Mouse (Mus musculus) urinary bladder, postnatal 14 days (tissue): ENCODE data around the gene S100a6.

Experiments
- DNase-seq: peaks from one replicate; pipeline ENCODE4 v3.0.0; 2021; ENCODE audit warnings: low spot score

Gene S100a6

DNA sequence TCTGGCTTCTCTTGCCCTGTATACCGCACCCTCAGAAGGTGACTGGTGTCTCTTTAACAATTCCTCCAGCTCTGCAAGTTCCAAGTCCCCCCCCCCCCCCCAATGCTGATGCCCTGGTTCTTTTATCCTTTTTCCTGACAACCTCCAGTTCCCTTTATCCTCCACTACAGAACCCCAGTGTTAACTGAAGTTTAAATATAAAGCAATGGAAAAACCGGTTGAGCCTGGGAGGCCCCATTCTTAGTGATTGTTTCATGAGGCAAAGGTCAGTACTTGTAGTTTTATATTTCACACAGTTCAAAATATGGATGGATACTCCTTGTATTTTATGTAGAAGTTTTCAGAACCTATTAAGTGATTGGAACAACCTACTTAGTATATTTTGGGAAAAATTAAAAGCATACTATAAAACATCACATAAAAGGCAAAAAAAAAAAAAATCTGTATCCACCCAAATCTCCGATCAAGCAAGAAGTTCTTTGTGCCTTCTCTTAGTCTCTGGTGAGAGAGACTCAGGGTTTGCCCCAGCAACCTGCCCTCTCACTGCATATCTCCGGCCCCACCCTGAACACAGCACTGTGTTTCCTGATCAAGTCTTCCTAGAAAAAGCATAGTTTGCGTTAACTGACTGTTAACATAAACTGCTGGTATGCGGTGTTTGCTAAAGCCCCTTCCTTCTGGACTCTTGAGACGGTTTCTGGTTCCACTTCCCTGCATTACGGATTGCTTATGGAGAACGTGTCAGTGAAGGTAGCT, 13.8 kb downstream of the S100a6 start:
- no peak for DNase-seq

DNA sequence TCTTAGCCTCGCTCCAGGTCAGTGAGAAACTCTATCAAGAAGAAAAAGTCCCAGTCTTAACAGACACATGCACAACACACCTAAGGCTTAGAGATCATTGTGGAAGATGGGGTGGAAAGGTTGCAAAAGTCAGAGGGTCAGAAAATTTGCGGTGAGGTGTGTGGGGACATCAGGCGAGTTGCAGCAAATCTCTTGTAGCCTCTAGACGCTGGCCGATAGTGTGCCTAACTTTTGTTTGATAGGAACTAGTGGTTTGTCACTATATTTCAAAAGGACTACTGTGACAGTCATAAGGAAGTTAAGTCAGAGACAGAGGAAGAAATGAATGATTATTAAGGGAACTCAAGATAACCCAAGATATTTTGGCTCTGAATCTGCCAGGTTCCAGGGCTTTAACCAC, 14.7 kb downstream of the S100a6 start:
- no peak for DNase-seq

DNA sequence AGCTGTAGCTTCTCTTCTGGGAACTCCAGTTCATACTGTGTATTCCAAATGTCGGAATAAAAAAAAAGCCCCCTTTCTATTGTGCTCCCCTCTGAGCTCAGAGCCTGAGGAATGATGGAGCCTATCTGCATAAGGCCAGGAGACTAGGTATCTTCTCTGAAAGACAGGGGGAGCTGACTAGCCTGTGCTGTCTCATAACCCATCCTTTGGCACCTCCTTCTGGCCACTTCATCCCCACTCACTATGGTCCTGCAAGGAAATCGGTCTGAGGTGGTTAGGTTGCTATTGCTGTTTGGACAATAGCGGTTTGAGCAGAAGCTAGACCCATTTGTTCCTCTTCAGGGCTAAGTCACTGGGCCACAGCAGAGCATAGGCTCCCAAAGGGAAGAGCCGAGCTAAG, 15.1 kb downstream of the S100a6 start:
- DNase-seq: peak; percentile 59

DNA sequence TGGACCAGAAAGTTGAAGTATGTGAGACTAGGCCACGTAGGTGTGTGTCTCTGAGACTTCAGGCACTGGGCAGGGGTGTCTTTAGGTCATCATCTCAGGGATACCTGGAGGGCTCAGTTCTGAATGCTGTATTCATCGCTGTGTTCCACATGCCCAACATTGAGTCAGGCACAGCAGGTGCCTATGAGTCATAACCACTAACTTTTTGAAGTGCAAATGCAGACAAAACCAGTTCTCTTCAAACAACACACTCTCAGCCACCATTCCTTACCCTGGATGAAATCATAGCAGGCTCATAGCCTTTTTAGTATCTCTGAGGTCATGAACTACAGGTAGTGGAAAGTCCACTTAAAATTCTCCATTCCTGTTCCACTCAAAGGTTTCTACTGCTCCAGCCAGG, 16.6 kb downstream of the S100a6 start:
- DNase-seq: no peak

DNA sequence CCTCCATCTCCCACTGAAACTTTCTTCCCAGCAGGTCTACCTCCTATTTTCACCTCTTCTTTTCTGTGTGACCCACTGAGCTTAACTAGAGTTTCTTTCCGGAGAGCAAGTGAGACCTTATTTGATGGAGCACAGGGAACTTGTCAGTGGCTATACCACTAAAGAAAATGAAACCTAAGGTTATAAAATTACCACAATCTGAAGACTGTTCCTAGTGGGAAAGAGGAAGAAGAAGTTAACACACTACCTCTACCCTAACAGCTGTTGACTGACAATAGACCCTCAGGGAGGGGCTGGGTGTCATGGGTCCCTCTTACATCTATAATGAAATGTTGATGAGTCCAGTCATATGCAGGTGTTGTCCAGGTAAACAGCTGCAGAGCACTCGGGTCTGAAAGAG, 19.3 kb downstream of the S100a6 start:
- DNase-seq: no peak

DNA sequence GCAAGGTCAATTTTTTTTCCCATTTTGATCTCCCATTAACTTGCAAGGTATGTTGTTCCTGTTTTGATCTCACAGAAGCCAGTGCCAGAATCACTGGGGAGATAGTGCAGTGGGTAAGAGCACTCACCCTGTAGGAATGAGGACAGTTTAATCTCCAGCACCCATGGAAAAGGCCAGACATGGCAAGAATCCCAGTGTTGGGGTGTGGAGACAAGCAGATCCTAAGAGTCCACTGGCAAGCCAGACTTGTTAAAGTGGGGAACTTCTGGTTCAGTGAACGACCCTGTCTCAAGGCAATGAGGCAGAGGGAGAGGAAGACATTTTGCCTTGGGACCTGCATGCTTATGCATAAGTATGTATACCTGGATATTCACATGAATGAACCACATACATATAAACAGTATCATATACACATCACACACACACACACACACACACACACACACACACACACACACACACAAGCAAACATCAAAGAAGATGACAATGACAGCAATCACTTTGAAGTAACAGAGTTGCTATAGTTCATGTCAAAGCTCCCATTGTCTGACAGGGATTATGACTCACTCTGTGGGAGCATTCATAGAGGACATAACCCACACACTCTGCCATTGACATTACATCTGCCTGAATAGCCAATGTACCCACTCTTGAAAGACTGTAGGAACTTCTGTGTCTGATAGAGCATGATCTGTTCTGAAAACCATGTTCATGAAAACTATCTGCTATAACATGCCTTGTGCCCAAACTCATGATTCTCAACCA, 26.0 kb downstream of the S100a6 start:
- DNase-seq: no peak

DNA sequence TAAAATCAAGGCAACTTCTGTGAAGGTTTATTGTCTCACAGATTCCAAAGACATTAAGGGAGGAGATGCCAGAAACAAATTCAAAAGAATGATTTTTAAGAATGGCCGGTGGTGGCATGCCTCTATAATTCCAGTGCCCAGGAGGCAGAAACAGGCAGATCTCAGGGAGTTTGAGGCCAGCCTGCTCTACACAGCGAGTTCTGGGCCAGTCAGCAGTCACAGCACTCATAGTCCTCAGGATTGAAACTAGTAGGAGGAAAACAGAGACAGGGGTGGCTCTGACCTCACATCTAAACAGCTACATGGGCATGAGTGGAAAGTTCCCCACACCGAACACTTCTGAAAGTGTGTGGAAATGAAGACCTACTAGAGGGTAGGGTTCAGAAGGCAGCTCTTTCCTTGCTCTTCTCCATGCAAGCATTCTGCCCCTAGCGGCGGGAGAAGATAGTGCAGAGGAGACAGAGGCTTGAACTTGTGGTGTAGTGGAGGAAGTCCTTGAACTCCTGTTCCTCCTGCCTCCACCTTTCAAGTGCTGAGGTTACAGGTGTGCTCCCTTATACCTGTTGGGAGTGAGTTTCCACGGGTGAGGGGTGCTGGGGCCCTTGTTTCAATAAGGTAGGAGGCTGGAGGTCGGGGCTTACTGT, 27.0 kb downstream of the S100a6 start:
- DNase-seq: no peak

DNA sequence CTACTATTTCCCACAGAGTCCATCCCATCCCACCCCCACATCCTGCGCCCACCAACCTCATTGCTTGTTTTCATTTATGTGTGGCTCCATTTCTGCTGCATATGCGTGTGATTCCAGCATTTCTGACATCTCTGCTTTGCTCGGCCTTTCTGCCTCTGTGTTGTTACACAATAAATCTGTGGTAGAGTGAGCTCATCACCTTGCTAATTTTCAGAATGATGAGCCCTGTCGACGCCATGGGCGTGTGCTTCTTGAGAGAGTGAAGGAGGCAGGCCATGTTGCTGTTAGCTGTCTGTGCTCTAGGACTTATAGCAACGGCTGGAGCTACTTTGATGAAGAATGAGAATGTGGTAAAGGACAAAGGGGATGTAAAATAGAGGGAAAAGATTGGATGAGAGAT, 28.3 kb downstream of the S100a6 start:
- no peak for DNase-seq

DNA sequence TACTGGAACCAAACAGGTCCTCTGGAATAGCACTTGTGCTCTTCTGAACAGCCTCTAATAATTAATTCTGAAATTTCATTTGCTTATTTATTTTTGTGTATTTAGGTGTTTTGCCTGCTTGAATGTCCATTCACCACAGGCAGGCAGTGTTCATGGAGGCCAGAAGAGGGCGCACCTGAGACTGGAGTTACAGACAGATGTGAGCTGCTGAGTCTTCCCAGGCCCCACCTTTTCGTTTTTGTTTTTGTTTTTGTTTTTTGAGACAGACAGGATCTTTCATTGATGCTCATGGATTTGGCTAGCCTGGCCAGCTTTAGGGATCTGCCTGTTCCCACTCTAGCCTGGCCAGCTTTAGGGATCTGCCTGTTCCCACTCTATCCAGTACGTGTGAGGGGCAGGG, 31.5 kb downstream of the S100a6 start:
- DNase-seq: peak; percentile 68

DNA sequence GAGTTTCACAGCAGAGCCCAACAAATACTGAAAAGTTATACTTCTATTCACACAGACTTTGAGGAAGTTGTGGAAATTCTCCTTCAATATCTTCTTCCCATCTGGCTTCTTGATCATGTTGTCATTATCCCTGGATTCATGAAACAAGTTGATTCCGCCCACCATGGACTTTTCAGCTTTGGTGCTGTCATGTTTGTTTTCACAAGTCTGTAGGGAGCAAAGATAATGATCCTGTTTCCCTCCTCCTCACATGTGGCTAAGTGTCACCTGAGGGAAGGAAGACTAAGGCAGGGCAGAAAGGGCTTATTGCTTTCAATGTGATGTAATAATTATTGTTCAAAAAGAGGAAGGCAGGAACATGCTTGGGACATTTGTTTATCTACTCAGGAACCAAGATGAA, 34.6 kb downstream of the S100a6 start:
- DNase-seq: no peak

DNA sequence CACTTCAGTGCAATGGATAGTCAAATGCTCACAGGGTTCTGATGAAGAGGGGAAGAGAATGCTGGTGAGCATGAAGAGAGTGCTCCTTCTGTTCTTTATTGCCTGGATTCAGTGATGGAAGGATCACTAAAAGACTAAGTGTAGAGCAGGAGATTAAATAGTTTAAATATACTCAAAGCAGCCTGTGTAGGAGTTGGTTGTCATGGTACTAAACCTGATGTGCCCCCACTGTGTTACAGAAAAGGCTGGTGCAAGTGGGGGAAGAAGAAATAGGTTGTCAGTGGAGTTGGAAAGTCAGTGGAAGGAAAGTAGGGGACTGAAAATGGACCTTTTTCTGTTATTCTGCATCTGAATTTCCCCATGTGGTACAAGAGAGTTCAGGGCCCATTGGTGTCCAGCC, 36.3 kb downstream of the S100a6 start:
- no peak for DNase-seq

DNA sequence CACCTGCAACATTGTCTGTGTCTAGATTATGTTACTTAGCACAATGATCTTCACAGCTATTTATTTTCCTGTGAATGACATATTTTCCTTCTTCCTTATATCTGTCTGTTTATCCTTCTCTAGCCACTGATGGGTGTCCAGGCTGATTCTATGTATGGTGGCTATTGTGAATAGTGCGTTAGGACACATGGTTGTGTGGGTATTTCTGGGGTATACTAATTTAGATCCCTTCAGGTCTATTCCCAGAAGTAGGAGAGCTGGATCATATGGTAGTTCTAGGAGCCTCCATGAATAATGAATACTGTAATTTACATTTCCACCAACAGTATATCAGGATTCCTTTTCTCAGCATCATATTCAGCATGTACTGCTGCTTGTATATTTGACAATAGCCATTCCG, 37.1 kb downstream of the S100a6 start:
- no peak for DNase-seq

DNA sequence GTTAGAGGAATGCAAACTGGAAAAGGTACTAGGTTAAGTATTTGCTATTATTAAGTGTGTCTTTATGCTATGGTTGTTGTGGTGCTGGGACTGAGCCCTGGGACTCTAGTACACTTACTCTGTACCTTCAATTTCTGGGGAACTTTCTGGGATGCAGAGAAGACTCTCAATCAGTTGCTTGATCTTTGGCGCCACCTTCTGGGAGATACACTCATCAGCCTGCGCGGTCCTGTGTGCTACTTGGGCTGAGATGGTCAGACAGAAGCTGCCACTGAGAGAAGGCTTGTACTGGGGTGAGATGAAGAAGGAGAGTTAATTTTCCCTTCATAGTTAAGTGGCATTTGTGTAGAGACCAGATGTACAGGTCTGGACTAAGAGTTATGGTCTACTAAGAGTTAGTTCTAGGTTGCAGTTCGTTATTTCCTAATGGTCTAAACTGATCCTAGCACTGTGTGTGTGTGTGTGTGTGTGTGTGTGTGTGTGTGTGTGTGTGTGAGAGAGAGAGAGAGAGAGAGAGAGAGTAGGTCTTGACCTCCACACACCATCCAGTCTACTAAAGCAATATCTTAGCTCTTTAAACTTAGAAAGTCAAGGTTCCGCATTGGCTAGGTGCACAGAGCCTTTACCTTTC, 40.3 kb downstream of the S100a6 start:
- peak; percentile 82 for DNase-seq

DNA sequence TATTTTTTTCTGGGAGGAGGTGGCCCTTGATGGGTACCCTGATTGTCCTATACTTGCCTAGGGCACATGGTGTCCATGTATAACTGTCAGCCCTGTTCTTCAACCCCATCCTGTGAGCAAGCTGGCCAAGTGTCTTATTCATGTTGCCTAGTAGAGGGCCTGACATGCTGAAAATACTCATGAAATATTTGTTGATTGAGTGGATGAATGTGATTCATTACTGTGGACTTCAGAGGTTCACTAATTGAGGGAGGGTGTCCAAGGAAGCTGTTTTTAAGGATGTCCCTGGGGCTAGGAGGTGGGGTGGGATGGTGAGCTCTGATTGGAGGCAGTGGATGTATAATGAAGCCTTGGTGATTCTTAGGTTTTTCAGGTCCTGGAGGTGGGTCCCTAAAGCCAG, 41.0 kb downstream of the S100a6 start, which contains the start of gene S100a7a:
Gene S100a7a, plus strand, starts transcription at position 301 of the 400 bp plus-strand sequence.
- DNase-seq: no peak

DNA sequence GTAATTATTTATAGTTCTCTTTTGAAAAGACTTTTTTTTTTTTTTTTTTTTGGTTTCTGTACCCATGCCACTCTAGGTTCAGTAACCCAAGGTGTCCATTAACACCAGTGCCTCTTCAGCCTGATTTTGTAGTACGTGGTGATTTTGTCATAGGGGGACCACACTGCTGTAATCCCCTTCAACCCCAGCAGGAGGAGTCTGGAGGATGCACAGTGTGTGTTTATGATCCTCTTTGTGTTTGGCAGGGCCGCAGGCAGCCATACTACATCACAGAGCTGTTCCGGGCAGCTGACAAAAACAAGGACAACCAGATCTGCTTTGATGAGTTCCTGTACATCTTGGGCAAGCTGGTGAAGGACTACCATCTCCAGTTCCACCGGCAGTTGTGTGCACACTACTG, 44.7 kb downstream of the S100a6 start:
- DNase-seq: no peak

DNA sequence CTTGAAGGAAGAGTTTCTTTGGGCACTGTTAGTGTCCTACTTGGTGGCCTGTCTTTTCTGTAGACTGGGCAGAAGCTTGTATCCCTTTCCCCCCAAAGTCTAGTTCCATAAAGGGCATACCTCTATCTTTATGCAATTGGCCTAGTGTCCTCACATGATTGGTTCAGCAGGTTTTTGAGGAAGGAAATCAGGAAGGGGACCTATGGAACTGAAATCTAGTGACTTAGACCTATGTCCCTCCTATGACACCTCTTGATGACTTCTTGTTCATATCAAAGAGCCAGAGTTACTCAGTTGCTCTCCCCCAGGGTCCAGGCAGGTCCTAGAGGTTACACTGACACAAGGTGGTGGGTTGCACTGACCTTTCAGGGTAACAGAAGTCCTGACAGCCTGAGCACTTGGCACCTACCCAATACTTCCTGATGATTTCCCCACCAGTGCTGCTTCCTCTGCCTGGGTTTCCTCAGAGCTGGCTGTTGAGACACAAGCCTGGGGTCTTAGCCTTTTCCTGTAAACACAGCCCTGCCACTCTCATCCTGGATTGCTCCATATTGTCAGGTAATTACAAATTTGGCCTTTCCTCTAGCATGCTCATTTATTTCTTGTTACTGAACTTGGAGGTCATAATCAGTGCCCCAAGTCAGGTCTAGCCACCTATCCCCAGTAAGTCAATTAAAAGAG, 46.8 kb downstream of the S100a6 start:
- no peak for DNase-seq

DNA sequence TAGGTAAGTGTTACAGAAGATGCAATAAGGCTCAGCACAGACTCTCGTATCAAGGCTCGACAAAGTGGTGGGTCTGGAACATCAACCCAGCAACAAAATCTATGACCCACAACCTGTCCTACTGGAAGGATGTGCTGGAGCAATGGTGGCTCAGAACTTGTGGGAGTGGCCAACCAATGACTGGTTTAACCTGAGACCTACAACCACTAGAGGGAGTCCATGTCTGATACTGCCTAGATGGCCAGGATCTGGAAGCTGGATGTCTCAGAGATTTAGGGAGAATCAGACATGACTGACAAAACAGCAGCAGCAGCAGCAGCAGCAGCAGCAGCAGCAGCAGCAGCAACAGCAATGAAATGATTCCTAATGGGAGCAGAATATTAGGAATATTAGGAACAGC, 51.5 kb downstream of the S100a6 start:
- peak; percentile 6 for DNase-seq

DNA sequence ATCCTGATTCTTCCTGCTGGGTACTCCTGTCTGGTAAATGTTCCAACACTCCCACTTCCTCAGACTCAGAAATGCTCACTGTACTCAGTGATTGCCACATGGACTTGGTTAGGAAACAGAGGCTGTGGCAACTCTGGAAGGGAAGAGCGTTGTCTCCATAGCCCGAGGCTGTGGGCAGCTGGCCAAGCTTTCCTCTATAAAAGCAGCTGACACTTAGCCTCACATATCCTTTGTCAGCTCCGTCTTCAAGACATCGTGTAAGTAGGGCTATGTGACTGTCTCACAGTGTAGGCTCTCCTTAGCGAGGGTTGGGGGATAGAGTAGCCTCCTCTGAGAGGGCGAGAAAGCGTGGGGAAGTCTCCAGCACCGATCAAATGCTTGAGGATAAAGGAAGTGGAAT, 56.2 kb downstream of the S100a6 start, which contains the start of gene S100a8:
Gene S100a8, plus strand, starts transcription at position 133 of the 400 bp plus-strand sequence.
- DNase-seq: peak; percentile 36
